Mouse (Mus musculus): ENCODE results near the gene Eif1. TPM values are rescaled to one million over a fixed set of nuclear protein-coding genes. Genes with fewer than 3 reads are reported as not detected.

Eif1 gene
- total RNA-seq, 1 experiment, result 322 TPM

GRCm38 (mm10) chr11:100369145-100369544 is 49.5 kb downstream of the Eif1 start:
- Histone ChIP-seq H3K9me3 (ENCODE audit: control insufficient read depth, insufficient read depth, low read depth, low read length) (no peaks in the 10 kb centered on the region), H3K4me1 (ENCODE audit: control insufficient read depth in 2 of 2, insufficient read depth in 2 of 2, low read length in 2 of 2, poor library complexity in 1 of 2) (peaks cover 3 to 25% of the 10 kb centered on the region in 2 experiments; a peak in 3 of 4 replicates), H3K4me3 (ENCODE audit: insufficient read depth in 1 of 2, low read depth in 1 of 2, low read length in 2 of 2, poor library complexity in 1 of 2, severe bottlenecking in 1 of 2) (no peak overlapping the region), H3K27ac (ENCODE audit: insufficient read depth, low read depth, low read length, poor library complexity, severe bottlenecking) (0 out of 2 replicates have a peak overlapping the region, but pooled peaks have one; percentile 6), H3K36me3 (ENCODE audit: control insufficient read depth, insufficient read depth, low read length, poor library complexity, severe bottlenecking) (peaks cover 37% of the 10 kb centered on the region), H3K9ac (ENCODE audit: insufficient read depth, low read depth, low read length, poor library complexity, severe bottlenecking) (no peak overlapping the region)
- no peak for DNase-seq (ENCODE audit: low read depth, low spot score)
- no peak for TF ChIP-seq ZC3H11A (IDR thresholded peaks at IDR 0.05; ENCODE audit: borderline replicate concordance, low read depth, low read length)
- no peak for TF ChIP-seq ZNF384 (IDR thresholded peaks at IDR 0.05; ENCODE audit: low read depth, low read length)
- TF ChIP-seq HCFC1 (IDR thresholded peaks at IDR 0.05; ENCODE audit: borderline replicate concordance, insufficient read depth, low read length), result no peak
- TF ChIP-seq CHD2 (IDR thresholded peaks at IDR 0.05; ENCODE audit: low read depth, low read length), result no peak
- no peak for TF ChIP-seq MAFK (IDR thresholded peaks at IDR 0.05; ENCODE audit: insufficient read depth, low read depth, low read length)
- in situ Hi-C loops (cut with MboI; ENCODE audit: low sequenced_read_pairs in 2 of 2, unreplicated experiment in 2 of 2), result no loop called here

GRCm38 (mm10) chr11:100369822-100370221 is 50.1 kb downstream of the Eif1 start:
- no peak overlapping the region for H3K27ac ChIP-seq (ENCODE audit: insufficient read depth, low read depth, low read length, poor library complexity, severe bottlenecking)
- H3K9ac ChIP-seq (ENCODE audit: insufficient read depth, low read depth, low read length, poor library complexity, severe bottlenecking), result no peak overlapping the region
- no peak for DNase-seq (ENCODE audit: low read depth, low spot score)
- H3K9me3 ChIP-seq (ENCODE audit: control insufficient read depth, insufficient read depth, low read depth, low read length), result no peaks in the 10 kb centered on the region
- H3K4me3 ChIP-seq (ENCODE audit: insufficient read depth in 1 of 2, low read depth in 1 of 2, low read length in 2 of 2, poor library complexity in 1 of 2, severe bottlenecking in 1 of 2), result no peak overlapping the region
- peaks cover 41% of the 10 kb centered on the region for H3K36me3 ChIP-seq (ENCODE audit: control insufficient read depth, insufficient read depth, low read length, poor library complexity, severe bottlenecking)
- H3K4me1 ChIP-seq (ENCODE audit: control insufficient read depth in 2 of 2, insufficient read depth in 2 of 2, low read length in 2 of 2, poor library complexity in 1 of 2), result peaks cover 3 to 28% of the 10 kb centered on the region in 2 experiments; a peak in 3 of 4 replicates
- TF ChIP-seq ZNF384 (IDR thresholded peaks at IDR 0.05; ENCODE audit: low read depth, low read length) (no peak), ZC3H11A (IDR thresholded peaks at IDR 0.05; ENCODE audit: borderline replicate concordance, low read depth, low read length) (no peak), HCFC1 (IDR thresholded peaks at IDR 0.05; ENCODE audit: borderline replicate concordance, insufficient read depth, low read length) (no peak), MAFK (IDR thresholded peaks at IDR 0.05; ENCODE audit: insufficient read depth, low read depth, low read length) (no peak), CHD2 (IDR thresholded peaks at IDR 0.05; ENCODE audit: low read depth, low read length) (no peak)
- in situ Hi-C loops (cut with MboI; ENCODE audit: low sequenced_read_pairs in 2 of 2, unreplicated experiment in 2 of 2), result no loop called here

Other genes with a start within 250 kb of the Eif1 start
- not detected in 2 replicates for gene Krt32, start 231.7 kb upstream of the Eif1 start, total RNA-seq (2012; rRNA removed)
- not detected in 2 replicates for gene Krt35, start 223.6 kb upstream of the Eif1 start, total RNA-seq (2012; rRNA removed)
- 0.13 and 0.16 TPM in 2 replicates for gene Krt36, start 214.3 kb upstream of the Eif1 start, total RNA-seq (2012; rRNA removed)
- 0.71 and 1.1 TPM in 2 replicates for gene Krt13, start 198.3 kb upstream of the Eif1 start, total RNA-seq (2012; rRNA removed)
- gene Krt15, start 184.0 kb upstream of the Eif1 start, total RNA-seq (2012; rRNA removed), result 0.16 and 0.36 TPM in 2 replicates
- 53.4 and 79.9 TPM in 2 replicates for gene Krt19, start 171.2 kb upstream of the Eif1 start, total RNA-seq (2012; rRNA removed)
- 0.09 and 0.11 TPM in 2 replicates for gene Krt9, start 126.6 kb upstream of the Eif1 start, total RNA-seq (2012; rRNA removed)
- 2.1 and 2.3 TPM in 2 replicates for gene Krt14, start 112.3 kb upstream of the Eif1 start, total RNA-seq (2012; rRNA removed)
- gene Krt16, start 71.0 kb upstream of the Eif1 start, total RNA-seq (2012; rRNA removed), result 0.31 and 0.69 TPM in 2 replicates
- gene Krt17, start 58.9 kb upstream of the Eif1 start, total RNA-seq (2012; rRNA removed), result 3.2 and 8.5 TPM in 2 replicates
- 21.7 and 42.5 TPM in 2 replicates for gene Krt42, start 50.0 kb upstream of the Eif1 start, total RNA-seq (2012; rRNA removed)
- 1.6 and 2.9 TPM in 2 replicates for gene Gast, start 14.5 kb downstream of the Eif1 start, total RNA-seq (2012; rRNA removed)
- 21.4 and 34.2 TPM in 2 replicates for gene Hap1, start 36.2 kb downstream of the Eif1 start, total RNA-seq (2012; rRNA removed)
- 97.6 and 101 TPM in 2 replicates for gene Jup, start 77.9 kb downstream of the Eif1 start, total RNA-seq (2012; rRNA removed)
- gene P3h4, start 95.0 kb downstream of the Eif1 start, total RNA-seq (2012; rRNA removed), result 39.0 and 44.3 TPM in 2 replicates
- gene Fkbp10, start 95.8 kb downstream of the Eif1 start, total RNA-seq (2012; rRNA removed), result 73.3 and 102 TPM in 2 replicates
- gene Nt5c3b, start 121.9 kb downstream of the Eif1 start, total RNA-seq (2012; rRNA removed), result 27.1 and 27.4 TPM in 2 replicates
- 1.7 and 2.9 TPM in 2 replicates for gene Klhl10, start 122.0 kb downstream of the Eif1 start, total RNA-seq (2012; rRNA removed)
- 43.3 and 49.5 TPM in 2 replicates for gene Klhl11, start 152.9 kb downstream of the Eif1 start, total RNA-seq (2012; rRNA removed)
- 202 and 209 TPM in 2 replicates for gene Acly, start 208.1 kb downstream of the Eif1 start, total RNA-seq (2012; rRNA removed)
- gene Ttc25, start 225.7 kb downstream of the Eif1 start, total RNA-seq (2012; rRNA removed), result 2.3 and 3.4 TPM in 2 replicates

Measured in ES-E14 (cell line).